Mouse (Mus musculus): Measurements from ENCODE around the gene Clip4.
"Not testable (repeated sequence)": the region's sequence is repeated elsewhere in the genome, so short reads cannot be mapped to it uniquely, and the experiment has no call there.

Gene Clip4

DNA sequence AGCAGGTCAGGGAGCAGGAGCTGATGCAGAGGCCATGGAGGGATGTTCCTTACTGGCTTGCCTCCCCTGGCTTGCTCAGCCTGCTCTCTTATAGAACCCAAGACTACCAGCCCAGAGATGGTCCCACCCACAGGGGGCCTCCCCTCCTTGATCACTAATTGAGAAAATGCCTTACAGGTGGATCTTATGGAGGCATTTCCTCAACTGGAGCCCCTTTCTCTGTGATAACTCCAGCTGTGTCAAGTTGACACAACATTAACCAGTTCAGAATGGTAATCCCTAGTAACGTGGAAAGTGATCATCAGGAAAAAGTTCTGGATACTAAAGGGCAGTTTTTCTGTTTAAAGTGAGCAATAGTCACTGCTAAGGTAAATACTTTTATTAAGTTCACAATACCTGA lies at the start of gene Clip4:
Gene Clip4, plus strand, starts transcription at position 301 of the 400 bp plus-strand sequence.
- DNase-seq (ENCODE audit: low spot score), result not testable (repeated sequence)

DNA sequence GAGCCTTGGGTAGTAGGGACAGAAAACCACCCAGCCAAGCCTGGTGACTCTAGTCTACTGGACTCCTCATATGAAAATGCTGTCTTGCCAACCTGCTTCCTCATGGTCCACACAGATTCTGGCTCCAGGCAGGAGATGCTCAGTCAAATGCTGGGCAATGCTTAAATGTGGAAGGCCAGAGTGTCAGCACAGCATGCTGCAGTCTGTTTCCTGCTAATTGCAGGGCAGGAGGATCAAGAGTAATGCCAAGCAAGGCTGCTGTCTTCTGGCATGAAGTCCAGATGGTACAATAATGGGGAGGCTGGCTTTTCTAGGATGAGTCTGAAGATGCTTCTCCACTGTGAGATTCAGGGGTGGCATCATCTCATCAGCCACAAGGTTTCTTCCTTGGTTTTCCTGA lies 47.8 kb upstream of the Clip4 start:
- DNase-seq (ENCODE audit: low spot score), result peak; percentile 48

DNA sequence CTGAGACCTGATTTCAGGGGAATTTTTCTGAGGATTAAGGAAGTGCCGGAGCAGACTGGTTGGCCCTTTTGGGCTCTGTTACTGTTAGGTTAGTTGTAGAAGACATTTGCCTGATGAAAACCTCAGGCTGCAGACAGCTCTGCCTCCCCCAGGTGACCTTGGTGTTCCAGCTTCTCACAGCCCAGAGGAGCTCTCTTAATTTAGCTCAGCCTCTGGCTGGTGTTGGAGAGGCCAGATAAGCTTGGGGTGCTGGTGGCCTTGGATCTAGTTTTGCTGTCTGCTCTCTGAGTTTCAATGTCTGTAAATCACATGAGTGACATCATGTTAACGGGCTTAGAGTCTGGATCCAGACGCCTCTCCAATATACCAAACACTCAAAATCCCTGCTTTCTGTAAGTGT lies 47.3 kb upstream of the Clip4 start:
- DNase-seq (ENCODE audit: low spot score), result no peak

DNA sequence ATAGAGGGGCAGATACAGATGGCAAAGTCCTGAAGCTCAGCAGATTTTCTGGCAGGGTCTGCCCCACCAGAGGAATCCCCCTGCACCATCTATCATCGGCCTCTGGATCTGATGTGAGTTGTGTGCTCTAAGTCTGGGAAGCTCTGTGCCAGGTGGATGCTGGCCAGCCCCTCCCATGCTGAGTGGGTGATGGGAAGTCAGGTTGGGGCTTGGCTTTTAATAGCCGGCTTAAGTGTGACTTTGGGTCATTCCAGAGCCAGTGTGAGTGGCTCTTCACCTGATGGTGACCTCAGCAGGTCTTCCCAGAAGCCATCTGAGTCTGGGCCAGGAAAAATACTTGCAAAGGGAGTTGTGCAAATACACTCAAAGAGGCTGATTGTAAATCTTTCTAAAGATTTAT lies 37.6 kb upstream of the Clip4 start:
- DNase-seq (ENCODE audit: low spot score), result no peak

DNA sequence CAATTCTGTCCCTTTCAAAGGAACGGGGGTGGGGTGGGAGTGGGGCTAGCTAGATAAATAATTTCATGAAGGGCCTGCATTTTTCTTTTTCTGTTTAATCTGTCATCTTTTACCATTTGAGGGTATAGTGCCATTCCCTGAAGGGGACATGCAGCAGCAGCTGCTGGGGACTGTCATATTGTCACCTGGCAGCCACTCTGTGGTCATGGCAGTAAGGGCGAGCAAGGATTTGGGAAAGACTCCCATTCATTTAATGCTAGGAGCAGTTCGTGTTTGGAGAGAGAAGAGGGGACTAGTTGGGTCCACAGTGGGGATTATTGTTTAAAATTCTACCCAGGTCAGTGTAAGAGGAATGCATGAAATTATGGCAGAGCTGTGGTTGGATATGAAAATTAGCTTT lies 31.8 kb upstream of the Clip4 start:
- no peak for DNase-seq (ENCODE audit: low spot score)

DNA sequence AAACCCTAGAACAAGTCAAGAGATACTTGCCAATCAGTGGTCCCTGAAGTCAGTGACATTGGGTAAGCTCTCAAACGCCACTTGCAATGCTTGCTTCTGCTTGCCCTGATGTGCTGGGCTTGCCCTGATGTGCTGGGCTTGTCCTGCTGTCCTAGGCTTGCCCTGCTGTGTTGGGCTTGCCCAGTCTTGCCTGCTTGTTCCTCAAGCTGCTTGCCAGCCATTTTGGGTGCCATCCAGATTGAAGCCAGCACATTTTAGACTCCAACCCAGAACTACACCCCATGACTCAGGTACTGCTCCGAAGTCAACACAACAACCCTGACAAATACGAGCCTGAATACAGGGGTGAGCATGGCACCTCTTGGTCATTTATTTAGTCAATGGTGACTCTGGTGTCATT lies 26.1 kb upstream of the Clip4 start:
- DNase-seq (ENCODE audit: low spot score), result no peak

DNA sequence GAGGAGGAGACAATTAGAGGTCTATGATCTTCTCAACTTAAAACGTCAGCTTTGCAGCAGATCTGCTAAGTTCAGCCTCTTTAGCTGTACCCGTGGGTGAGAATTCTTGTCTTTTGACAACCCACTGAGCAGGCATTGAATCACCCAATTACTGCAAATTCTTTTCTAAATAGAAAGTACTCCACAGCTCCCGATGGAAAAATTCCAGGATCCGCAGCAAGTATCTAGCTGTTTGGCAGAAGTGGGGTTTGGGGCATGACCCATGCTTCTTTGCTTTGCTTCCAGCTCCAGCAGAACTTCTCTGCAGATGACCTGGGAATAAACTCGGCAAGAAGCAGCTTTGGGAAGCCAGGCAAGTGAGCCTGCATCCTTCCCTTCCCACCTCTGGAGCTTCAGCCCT lies 25.3 kb upstream of the Clip4 start:
- no peak for DNase-seq (ENCODE audit: low spot score)

DNA sequence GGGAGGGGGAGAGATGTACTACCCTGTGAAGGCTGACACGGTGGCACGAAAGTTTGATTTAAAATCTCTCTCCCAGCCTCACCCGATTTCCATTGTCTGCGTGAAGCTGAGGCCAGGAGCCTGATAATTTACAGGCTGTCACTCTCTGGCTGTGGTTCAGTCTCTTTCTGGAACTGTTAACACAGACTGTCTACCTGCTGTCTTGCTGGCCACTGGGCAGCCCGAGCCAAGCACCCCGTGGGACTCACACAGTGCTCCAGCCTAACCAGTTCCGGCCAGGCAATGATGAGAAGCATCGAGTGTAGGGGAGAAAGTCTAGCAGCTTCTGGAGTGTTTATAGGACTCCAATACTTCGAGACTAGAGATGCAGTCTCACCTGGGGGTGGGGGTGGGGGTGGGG lies 22.2 kb upstream of the Clip4 start:
- no peak for DNase-seq (ENCODE audit: low spot score)

DNA sequence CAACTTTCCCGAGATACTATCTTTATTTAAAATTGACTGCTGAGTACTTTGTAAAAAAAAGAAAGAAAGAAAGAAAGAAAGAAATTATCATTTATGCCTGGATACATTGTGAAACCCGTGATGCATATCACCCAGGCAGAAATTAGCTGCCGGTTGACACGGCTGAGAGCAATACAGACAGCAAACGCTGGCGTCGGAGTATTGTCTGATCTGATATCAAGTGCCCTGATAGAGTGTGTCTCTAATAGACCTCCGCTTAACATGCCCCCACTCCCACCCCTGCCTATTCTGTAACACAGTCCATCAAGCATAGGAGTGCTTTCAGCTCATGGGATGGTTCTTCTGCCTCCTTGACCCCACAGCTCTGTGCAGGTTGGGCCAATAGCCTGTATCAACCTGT lies 20.7 kb upstream of the Clip4 start:
- DNase-seq (ENCODE audit: low spot score), result no peak

DNA sequence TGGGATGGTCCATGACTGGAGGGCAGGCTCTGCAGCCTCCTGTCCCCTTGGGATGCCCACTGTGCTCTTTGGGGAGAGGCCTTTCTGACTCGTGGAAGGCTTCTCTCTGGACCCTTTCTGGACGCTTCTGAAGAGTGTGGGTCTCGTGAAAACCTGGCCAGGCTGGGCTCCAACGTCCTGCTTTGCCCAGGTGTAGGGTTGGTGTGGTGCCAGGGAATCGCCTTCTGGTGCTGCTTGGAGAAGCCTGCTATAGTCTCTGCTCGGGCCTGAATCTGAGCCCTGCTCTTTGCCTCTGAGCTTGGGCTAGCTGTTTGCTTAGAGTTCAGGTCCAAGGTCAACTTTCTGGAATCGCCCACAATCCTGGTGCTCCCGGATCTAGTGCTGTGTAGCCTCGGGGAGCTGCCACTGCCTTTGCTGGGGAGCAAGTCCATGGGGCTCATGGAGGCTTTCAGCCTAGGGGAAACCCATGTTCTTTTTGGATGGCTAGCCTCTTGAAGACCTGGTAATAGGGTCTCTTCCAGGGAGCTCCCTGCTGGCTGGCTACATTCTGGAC lies 18.6 kb upstream of the Clip4 start:
- no peak for DNase-seq (ENCODE audit: low spot score)

DNA sequence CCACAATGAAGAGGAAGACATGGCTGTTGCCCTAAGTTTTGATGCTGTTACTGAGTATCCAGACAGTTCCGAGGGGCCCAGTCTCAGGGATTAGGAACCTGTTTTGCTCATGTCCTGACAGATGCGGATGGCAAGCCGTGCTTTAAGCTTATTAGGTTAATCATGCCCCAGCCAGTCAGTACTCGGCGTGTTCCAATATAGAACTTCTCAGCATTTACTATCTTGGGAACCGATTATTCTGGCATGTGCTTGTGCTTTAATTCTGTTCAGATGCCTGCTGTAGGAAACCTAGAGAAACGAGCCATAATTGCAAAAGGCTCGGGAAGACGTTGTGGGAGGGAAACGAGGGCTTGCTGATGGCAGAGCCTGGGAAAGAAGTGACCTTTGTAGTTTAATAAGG lies 15.4 kb upstream of the Clip4 start, which contains the start of gene Pcare:
Gene Pcare, minus strand, starts transcription at position 64 of the 400 bp plus-strand sequence.
- DNase-seq (ENCODE audit: low spot score), result no peak

DNA sequence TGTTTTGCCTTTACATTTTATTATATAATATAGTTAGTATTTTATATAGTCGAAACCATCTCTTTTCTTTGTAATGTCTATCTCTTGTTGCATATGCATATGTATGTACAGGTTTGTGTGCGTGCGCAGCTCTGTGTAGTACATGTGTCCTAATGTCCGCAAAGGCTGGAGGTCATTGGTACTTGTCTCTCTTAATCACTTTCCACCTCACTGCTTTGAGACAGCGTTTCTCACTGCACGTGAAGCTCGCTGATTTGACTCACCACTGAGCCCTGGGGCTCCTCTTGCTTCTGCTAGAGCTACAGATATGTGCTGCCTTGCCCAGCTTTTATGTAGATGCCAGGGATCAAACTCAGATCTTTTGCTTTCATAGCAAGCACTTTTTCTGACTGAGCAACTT lies 7.7 kb upstream of the Clip4 start:
- DNase-seq (ENCODE audit: low spot score), result no peak

DNA sequence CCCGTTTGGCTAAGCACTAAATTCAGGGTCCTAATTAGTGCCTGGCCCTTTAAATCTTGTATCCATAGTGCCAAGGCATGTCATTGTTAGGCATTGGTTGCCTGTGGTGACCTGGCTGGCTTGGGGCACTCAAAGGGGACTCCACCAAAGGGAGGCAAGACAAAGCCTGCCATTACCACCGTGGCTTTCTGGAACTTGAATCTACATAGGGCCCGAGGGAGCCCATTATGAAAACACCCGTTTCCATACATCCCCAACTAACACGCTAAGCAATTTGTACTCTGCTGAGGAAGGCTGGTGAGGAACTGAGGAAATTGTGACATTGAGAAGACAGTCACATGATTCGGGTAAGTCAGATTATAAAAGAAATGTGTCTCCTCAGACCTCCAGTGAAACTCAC lies 1.3 kb downstream of the Clip4 start:
- DNase-seq (ENCODE audit: low spot score), result no peak

DNA sequence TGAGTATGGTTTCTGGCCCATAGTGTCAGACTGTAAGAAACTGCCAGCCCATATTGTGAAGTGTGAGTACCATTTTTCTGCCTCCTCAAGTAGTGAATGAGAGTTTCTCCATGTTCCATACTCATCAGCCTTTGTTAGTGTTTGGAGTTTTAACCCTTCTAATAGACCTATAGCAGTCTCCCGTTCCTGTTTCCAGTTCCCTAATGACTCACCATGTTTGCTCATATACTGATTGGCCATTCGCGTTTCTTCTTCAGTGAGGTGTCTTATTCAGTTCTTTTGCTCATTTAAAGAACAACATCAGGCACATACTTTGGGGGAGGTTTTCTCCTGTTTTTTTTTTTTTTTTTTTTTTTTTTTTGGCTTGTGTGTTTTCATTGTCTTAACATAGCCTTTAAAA lies 2.4 kb downstream of the Clip4 start:
- DNase-seq (ENCODE audit: low spot score), result no peak

DNA sequence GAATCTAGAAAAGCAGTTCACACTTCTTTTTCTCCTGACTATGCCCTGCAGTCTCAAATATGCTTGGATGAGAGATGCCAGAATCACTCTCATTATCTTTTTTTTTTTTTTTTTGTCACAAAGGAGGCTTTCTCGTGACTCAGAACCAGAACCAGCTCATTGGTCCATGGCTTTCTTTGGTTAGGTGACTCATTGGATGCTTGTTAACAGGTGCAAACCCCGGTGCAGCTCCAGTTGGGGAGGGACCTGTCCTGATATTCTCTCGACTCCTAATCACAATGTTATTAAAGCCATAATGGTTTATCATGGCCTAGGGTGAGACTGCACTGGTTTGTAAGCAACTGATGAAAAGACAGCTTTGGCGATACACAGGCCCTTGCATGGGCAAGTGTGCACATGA lies 5.9 kb downstream of the Clip4 start:
- DNase-seq (ENCODE audit: low spot score), result no peak

DNA sequence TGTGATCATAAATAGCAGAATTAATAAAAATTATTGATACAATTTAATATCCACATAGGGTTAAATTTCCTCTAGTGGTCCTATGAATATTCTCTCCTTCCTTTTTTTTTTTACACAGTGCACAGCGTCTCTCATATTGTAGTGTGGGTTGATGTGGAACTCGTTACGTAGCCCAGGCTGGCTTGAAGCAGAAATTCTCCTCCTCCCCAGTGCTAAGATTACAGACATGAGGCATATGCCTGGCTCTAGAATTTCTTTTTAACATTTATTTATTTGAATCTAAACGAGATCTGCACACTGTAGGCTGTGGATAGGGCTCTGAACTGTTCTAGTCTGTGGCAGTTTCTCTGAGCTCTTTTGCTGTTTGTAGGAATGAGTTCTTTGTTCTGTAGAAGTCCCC lies 7.0 kb downstream of the Clip4 start:
- no peak for DNase-seq (ENCODE audit: low spot score)

DNA sequence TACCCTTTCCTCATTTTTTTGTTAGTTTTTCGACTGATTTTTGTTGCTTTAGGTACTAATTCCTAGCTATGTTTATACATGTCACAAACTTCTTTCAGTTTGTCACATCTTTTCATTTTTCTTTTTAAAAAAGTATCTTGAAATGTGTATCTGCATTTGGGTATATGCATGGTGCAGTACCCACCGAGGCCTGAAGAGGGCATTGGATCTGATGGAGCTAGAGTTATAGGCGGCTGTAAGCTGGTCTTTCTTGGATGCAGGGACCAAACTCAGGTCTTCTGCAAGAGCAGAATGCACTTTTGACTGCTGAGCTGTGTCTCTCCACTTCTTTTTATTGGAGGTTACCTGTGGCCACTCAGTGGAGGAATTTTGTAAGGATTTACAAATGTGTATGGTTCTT lies 10.4 kb downstream of the Clip4 start:
- DNase-seq (ENCODE audit: low spot score), result no peak

DNA sequence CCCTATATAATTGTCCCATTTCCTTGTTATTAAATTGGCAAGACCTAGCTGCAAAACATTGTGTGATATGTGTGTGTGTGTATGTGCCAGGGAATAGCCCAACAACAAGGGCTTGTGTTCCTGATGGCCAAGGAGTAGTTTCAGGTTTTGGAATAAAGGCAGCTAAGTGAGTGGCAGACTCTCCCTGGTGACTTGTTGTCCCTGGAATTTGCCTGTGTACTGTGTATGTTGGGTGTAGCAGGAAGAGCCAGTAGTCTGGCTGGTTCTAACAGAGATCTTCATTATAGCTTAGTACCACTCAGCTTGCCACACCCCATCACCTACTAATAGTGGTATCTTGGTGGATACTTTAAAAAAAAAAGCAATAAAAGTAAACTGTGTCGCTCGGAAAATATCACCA lies 12.2 kb downstream of the Clip4 start:
- no peak for DNase-seq (ENCODE audit: low spot score)

DNA sequence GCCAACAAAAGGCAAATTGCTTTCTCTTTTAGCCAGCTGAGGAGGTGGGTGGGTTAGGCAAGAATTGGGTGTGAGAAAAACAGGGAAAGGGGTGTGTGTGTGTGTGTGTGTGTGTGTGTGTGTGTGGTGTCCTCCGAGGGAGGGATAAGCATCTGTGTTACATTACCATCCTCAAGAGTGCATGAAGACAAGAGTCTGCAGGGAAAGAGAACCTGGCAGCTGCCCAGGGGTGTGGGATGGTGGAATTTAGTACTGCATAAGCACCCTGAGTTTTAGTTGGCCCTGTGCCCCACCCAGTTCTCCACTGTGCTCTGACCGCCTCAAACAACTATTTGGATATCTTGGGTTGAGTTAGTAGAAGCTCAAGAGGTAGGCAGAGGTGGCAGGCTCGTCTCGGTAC lies 12.7 kb downstream of the Clip4 start:
- no peak for DNase-seq (ENCODE audit: low spot score)

DNA sequence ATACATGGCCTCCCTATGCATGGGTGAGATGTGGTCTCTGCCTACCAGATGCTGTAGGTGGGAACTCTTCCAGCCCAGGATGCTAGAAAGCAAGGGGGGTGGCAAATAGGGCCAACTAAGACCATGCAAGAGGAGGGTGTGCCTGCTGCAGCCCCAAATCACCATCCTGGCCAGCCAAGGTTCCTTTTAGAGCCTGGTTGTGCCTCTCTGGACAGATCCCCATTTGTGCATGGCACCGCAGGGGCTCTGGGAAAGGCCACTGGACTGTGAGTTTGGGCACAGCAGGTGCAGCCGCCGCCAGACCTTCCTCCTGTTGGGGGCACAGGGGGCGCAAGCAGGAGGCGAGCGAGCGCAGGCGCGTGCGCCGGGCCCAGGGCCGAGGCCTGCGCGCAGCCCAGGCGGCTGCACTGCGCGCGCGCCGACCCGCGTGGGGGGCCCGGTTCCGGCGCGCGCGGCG lies 14.0 kb downstream of the Clip4 start:
- DNase-seq (ENCODE audit: low spot score), result no peak

DNA sequence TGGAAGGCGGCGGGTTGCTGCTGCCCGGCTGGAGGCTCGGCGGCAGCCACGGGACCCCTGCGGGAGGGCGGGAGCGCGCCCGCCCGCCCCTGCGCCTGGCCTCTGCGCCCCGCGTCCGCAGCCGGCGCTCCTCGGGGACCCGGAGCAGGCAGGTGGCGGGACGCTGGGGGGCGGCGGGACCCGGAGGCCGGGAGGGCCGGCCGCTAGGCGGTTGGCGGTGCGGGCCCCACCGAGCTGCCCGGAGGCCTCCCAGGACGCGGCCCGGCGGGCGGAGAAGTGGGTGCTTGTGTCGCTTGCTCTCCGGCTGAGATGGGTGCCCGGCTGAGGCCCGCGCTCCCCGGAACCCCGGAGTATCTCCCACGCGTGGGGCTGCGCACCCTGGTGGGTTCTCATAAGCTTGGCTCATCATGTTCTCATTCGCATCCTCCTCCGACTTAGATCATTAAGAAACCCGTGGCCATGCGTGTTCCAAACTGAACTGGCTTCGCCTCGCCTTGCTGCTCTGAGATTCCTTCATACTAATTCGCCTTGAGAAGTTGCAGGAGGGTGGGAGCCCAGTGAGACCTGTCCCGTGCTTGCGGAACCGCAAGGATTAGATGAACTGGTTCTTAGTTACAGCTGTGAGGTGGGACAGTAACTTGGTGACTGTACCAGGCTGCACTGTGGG lies 14.6 kb downstream of the Clip4 start:
- peak; percentile 59 for DNase-seq (ENCODE audit: low spot score)

DNA sequence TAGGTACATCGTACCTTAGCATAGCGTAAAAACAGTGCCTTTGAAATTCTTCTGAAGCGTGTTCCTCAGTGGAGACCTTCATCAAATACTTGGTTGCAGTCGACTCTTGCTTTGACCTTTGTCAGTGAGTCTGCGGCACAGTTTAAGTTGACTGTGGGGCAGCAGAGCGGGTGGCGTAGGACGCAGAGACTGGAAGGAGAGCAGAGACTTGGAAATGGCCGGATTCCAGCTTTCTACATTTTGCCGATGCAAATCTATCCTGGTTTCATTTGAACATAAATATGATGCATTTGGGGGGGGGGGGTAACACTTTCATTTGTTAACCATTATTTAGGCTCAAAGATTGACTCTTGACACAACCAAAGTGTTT lies 15.1 kb downstream of the Clip4 start:
- peak; percentile 28 for DNase-seq (ENCODE audit: low spot score)

DNA sequence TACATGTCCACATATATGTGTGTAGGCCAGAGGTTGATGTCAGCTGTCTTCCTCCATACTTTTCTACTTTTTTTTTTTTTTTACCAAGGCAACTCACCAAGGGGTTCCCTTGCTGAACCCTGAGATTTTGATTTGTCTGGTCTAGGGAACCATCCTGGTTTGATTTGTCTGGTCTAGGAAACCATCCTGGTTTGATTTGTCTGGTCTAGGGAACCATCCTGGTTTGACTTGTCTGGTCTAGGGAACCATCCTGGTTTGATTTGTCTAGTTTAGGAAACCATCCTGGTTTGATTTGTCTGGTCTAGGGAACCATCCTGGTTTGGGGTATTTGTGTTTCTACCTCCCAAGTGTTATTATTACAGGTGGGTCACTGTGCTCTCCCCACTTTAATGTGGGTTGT lies 18.2 kb downstream of the Clip4 start:
- no peak for DNase-seq (ENCODE audit: low spot score)

DNA sequence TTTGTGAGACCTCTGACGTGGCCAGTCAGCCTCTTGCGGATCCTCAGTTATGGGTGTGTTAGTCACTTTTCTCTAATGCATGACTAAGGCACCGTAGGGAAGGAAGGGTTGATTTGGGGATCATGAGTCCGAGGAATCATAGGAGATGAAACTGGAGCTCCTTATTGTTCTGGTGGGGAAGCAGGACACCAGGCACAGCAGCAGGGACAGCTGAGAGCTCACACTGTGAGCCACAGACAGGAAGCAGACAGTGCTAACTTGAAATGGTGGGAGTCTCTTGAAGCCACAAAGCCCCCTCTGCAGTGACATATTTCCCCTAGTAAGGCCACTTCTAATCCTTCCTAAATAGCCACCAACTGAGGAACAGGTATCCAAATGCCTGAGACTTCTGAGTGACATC lies 22.8 kb downstream of the Clip4 start:
- DNase-seq (ENCODE audit: low spot score), result no peak
